Mouse (Mus musculus): ENCODE measurements around the gene Klhl2. TPM values are rescaled to one million over a fixed set of nuclear protein-coding genes. Genes with fewer than 3 reads are reported as not detected.

Gene Klhl2
- total and polyA plus RNA-seq, 3 experiments = 6.0 to 19.4 (median 14.5) TPM

DNA sequence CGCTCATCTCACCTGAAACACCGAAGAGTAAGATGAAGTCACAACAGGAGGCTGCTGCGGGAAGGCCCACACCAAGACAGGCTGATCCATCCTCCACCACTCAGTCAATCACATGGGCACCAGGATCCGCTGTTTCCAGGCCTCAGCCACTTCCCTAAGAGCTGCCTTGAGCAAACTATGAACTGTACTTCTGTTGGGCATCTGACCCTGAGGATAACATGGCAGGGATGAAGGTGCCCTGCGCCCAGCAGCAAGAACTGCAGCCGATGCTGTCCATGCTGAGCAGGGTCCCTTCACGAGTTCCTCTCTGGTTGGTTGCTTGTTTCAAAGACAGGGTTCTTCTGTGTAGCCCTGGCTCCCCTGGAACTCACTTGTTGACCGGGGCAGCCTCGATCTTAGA, 38.0 kb downstream of the Klhl2 start:
- Histone ChIP-seq H3K27me3 (ENCODE audit: control insufficient read depth, insufficient read depth, low read length) (no peaks in the 10 kb centered on the region), H3K36me3 (ENCODE audit: control insufficient read depth, insufficient read depth, low read length) (no peaks in the 10 kb centered on the region), H3K9ac (ENCODE audit: low read depth, low read length) (no peak overlapping the region), H3K4me3 (no peak overlapping the region), H3K27ac (no peak overlapping the region), H3K4me1 (ENCODE audit: control insufficient read depth, insufficient read depth, low read length) (0 out of 2 replicates have a peak, but pooled peaks cover 2% of the 10 kb centered on the region), H3K79me2 (replicated peaks; ENCODE audit: control insufficient read depth, insufficient read depth, low read length) (no peaks in the 10 kb centered on the region)
- DNase-seq = no peak
- intact Hi-C loops (cut with DNase I) = no loop called here
- 97% methylated on average over 9 of the region's 9 CpGs for WGBS
- TF ChIP-seq EP300 (IDR thresholded peaks at IDR 0.05; ENCODE audit: insufficient read depth, low read depth, low read length) (no peak), POLR2A (IDR thresholded peaks at IDR 0.05; ENCODE audit: insufficient read depth, low read depth, low read length) (no peak), CTCF (IDR thresholded peaks at IDR 0.05) (no peak)

DNA sequence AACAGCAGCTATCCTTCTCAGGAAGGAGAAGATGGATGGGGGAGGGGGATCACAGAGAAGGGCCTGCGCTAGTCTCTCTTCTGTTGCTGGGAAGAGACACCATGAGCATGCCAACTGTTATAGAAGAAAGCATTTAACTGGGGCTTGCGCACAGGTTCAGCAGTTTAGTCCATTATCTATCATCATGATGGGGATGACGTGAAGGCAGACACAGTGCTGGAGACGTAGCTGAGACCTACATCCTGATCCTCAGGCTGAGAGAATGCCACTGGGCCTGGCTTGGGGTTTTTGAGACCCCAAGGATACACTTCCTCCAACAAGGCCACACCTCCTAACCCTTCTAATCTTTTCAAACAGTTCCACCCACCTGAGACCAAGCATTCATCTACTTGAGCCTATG, 38.7 kb downstream of the Klhl2 start:
- Histone ChIP-seq H3K27ac (no peak overlapping the region), H3K4me3 (no peak overlapping the region), H3K27me3 (ENCODE audit: control insufficient read depth, insufficient read depth, low read length) (no peaks in the 10 kb centered on the region), H3K79me2 (replicated peaks; ENCODE audit: control insufficient read depth, insufficient read depth, low read length) (no peaks in the 10 kb centered on the region), H3K9ac (ENCODE audit: low read depth, low read length) (no peak overlapping the region), H3K36me3 (ENCODE audit: control insufficient read depth, insufficient read depth, low read length) (no peaks in the 10 kb centered on the region), H3K4me1 (ENCODE audit: control insufficient read depth, insufficient read depth, low read length) (0 out of 2 replicates have a peak, but pooled peaks cover 2% of the 10 kb centered on the region)
- 97% methylated on average over 4 of the region's 4 CpGs for WGBS
- no peak for DNase-seq
- TF ChIP-seq EP300 (IDR thresholded peaks at IDR 0.05; ENCODE audit: insufficient read depth, low read depth, low read length) = no peak
- TF ChIP-seq CTCF (IDR thresholded peaks at IDR 0.05) = no peak
- TF ChIP-seq POLR2A (IDR thresholded peaks at IDR 0.05; ENCODE audit: insufficient read depth, low read depth, low read length) = no peak
- intact Hi-C loops (cut with DNase I) = no loop called here

DNA sequence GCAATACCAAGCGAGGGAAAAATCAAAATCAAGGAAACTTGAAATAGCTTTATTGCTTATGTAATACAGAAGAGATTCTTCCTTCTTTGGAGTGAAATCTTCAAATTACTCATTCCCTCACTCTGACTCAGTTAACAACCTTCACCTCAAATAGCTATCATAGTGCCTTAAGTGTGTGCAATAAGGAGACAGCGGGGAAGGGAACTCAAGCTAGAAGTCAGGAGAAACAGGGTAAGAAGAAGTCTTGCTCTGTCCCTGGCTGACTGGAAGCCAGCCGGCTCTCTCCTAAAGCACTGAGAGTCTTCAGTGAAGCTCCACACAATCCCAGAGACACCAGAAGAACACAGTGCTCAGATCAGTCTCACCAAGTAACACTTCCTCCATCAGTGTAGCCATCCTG, 43.3 kb downstream of the Klhl2 start:
- Histone ChIP-seq H3K27ac (no peak overlapping the region), H3K36me3 (ENCODE audit: control insufficient read depth, insufficient read depth, low read length) (no peaks in the 10 kb centered on the region), H3K4me1 (ENCODE audit: control insufficient read depth, insufficient read depth, low read length) (no peaks in the 10 kb centered on the region), H3K79me2 (replicated peaks; ENCODE audit: control insufficient read depth, insufficient read depth, low read length) (no peaks in the 10 kb centered on the region), H3K4me3 (no peak overlapping the region), H3K27me3 (ENCODE audit: control insufficient read depth, insufficient read depth, low read length) (no peaks in the 10 kb centered on the region), H3K9ac (ENCODE audit: low read depth, low read length) (no peak overlapping the region)
- intact Hi-C loops (cut with DNase I) = no loop called here
- no peak for TF ChIP-seq EP300 (IDR thresholded peaks at IDR 0.05; ENCODE audit: insufficient read depth, low read depth, low read length)
- no peak for TF ChIP-seq POLR2A (IDR thresholded peaks at IDR 0.05; ENCODE audit: insufficient read depth, low read depth, low read length)
- no peak for TF ChIP-seq CTCF (IDR thresholded peaks at IDR 0.05)
- DNase-seq = no peak
- 91% methylated on average over 3 of the region's 3 CpGs for WGBS

DNA sequence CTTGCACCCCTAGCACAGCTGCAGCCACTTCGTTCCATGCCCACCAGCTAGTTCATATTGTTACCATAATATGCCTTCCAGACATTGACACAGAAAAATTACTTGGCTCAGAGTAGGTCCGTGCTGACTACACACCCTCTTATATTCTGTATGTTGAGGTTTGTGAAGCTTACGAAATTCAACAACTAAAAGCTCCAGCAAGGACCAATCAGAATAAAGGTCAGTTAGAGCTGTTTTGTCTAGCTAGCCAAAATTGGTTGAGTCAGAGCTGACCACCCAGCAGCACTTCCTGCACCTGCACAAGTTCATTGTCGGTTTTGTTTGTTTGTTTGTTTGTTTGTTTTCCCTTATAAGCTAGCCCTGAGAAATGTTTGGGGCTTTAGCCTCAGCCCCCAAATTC, 44.8 kb downstream of the Klhl2 start:
- Histone ChIP-seq H3K79me2 (replicated peaks; ENCODE audit: control insufficient read depth, insufficient read depth, low read length) (no peaks in the 10 kb centered on the region), H3K4me1 (ENCODE audit: control insufficient read depth, insufficient read depth, low read length) (no peaks in the 10 kb centered on the region), H3K4me3 (no peak overlapping the region), H3K27ac (no peak overlapping the region), H3K36me3 (ENCODE audit: control insufficient read depth, insufficient read depth, low read length) (no peaks in the 10 kb centered on the region), H3K9ac (ENCODE audit: low read depth, low read length) (no peak overlapping the region), H3K27me3 (ENCODE audit: control insufficient read depth, insufficient read depth, low read length) (no peaks in the 10 kb centered on the region)
- TF ChIP-seq CTCF (IDR thresholded peaks at IDR 0.05) = no peak
- no peak for TF ChIP-seq EP300 (IDR thresholded peaks at IDR 0.05; ENCODE audit: insufficient read depth, low read depth, low read length)
- TF ChIP-seq POLR2A (IDR thresholded peaks at IDR 0.05; ENCODE audit: insufficient read depth, low read depth, low read length) = no peak
- WGBS = 83% methylated on average over 4 of the region's 4 CpGs
- intact Hi-C loops (cut with DNase I) = no loop called here
- no peak for DNase-seq

DNA sequence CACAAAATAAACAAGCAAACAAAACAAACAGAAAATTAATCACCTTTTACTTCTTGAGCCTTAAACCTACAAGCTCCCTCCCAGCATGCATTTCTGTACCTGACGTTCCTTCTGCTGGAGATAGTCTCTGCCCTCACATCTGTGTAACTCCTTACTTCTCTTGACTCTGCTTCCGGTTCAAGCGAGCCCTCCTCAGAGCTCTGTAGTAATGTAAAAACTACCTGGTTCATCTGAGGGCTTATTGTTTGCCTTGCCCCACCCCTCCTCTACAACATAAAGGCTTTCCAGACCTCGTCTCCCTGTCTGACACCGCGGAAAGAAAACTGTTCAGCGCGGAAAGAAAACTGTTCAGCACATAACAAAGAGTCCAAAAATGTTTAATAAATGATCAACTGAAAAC, 50.5 kb downstream of the Klhl2 start:
- no peak overlapping the region for H3K9ac ChIP-seq (ENCODE audit: low read depth, low read length)
- H3K79me2 ChIP-seq (replicated peaks; ENCODE audit: control insufficient read depth, insufficient read depth, low read length) = peaks cover 1% of the 10 kb centered on the region; the same call in 1 of the 2 replicates
- TF ChIP-seq CTCF (IDR thresholded peaks at IDR 0.05) = no peak
- no peak for TF ChIP-seq POLR2A (IDR thresholded peaks at IDR 0.05; ENCODE audit: insufficient read depth, low read depth, low read length)
- no peak for TF ChIP-seq EP300 (IDR thresholded peaks at IDR 0.05; ENCODE audit: insufficient read depth, low read depth, low read length)
- H3K27me3 ChIP-seq (ENCODE audit: control insufficient read depth, insufficient read depth, low read length) = no peaks in the 10 kb centered on the region
- H3K4me1 ChIP-seq (ENCODE audit: control insufficient read depth, insufficient read depth, low read length) = no peaks in the 10 kb centered on the region
- H3K4me3 ChIP-seq = no peak overlapping the region
- no peaks in the 10 kb centered on the region for H3K36me3 ChIP-seq (ENCODE audit: control insufficient read depth, insufficient read depth, low read length)
- H3K27ac ChIP-seq = no peak overlapping the region
- intact Hi-C loops (cut with DNase I) = no loop called here
- WGBS = 82% methylated on average over 8 of the region's 8 CpGs
- no peak for DNase-seq

DNA sequence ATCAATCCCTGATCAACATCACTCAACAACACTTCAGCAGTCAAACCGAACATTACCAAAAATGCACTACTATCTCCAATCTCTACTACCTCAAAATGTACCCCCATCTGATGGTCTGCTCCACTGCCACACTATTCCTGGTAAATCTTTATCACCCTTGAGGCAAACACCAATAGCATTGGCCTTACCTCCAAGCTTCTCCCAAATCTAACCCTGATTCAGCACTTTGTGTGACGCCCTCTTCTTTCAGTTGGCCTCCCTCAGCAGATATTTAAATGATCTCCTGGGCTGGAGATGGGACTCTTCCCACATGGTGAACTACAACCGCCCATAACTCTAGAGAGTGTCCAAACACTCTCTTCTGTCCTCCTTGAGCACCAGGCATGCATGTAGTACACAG, 51.3 kb downstream of the Klhl2 start:
- H3K4me1 ChIP-seq (ENCODE audit: control insufficient read depth, insufficient read depth, low read length) = no peaks in the 10 kb centered on the region
- intact Hi-C loops (cut with DNase I) = no loop called here
- H3K9ac ChIP-seq (ENCODE audit: low read depth, low read length) = no peak overlapping the region
- TF ChIP-seq POLR2A (IDR thresholded peaks at IDR 0.05; ENCODE audit: insufficient read depth, low read depth, low read length) = no peak
- TF ChIP-seq CTCF (IDR thresholded peaks at IDR 0.05) = no peak
- no peak for TF ChIP-seq EP300 (IDR thresholded peaks at IDR 0.05; ENCODE audit: insufficient read depth, low read depth, low read length)
- 89% methylated on average over 3 of the region's 3 CpGs for WGBS
- H3K27ac ChIP-seq = no peak overlapping the region
- H3K36me3 ChIP-seq (ENCODE audit: control insufficient read depth, insufficient read depth, low read length) = no peaks in the 10 kb centered on the region
- peaks cover 1% of the 10 kb centered on the region; the same call in 1 of the 2 replicates for H3K79me2 ChIP-seq (replicated peaks; ENCODE audit: control insufficient read depth, insufficient read depth, low read length)
- no peak overlapping the region for H3K4me3 ChIP-seq
- no peaks in the 10 kb centered on the region for H3K27me3 ChIP-seq (ENCODE audit: control insufficient read depth, insufficient read depth, low read length)
- no peak for DNase-seq
